Mouse (Mus musculus) left cerebral cortex, postnatal 10 days (tissue): ENCODE measurements at regions not wholly inside any gene's neighbourhood (a gene's known extent, or its start where the extent isn't known, plus 50 kb on each side); places are given as distances from the start of the nearest gene placed in this dataset.

Experiments
- DNase-seq, 2 experiments: peaks; one replicate each; pipeline ENCODE4 v3.0.0; 2021 to 2022; ENCODE audit warnings: low spot score in 2 of 2, mixed read lengths in 1 of 2; ENCODE audit errors: extremely low spot score in 1 of 2
- intact Hi-C: fragments of 180-260 bp; cut with DNase I; formaldehyde crosslinking; loops from one replicate; pipeline ENCODE4 v1.15.1; 2025

DNA sequence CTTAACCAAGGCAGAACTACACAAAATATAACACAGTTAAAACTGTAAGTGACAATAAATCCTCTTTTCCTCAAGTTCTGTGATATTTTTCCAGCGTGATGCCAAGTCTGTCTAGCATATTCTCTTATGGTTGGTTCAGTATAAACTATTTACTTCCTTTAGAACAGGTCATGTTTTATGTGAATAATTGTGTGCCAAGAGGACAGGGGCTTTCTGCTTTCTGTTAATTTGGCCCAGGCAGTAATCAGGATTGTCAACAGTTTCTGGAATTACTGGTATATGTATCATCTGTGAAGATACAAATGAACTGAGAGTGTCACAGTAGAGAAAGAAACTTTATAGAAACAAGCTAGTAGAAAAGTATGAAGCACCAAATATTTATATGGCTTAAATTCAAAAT is 1039.5 kb upstream of the Adcyap1 start:
- no peak for DNase-seq
- intact Hi-C loops, result no loop called here

- intact Hi-C loops, result no loop called here
These were observed 1013.1 kb upstream of the Adcyap1 start for GRCm38 (mm10) chr17:92185740-92186139.

DNA sequence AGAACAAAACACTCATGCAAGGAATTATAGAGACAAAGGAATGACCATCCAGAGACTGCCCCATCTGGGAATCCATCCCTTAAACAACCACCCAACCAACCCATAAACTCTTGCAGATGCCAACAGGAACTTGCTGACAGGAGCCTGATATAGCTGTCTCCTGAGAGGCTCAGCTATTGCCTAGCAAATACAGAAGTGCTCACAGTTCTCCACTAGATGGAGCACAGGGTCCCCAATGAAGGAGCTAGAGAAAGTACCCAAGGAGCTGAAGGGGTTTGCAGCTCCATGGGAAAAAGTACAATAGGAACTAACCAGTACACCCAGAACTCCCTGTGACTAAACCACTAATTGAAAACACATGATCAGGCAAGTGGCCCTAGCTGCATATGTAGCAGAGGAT is 988.1 kb upstream of the Adcyap1 start:
- intact Hi-C loops, result no loop called here
- DNase-seq, result peak in 1 of 2 experiments; percentile 1

More at GRCm38 (mm10) chr17:92185740-92186139, 1013.1 kb upstream of the Adcyap1 start:
- no peak for DNase-seq

DNA sequence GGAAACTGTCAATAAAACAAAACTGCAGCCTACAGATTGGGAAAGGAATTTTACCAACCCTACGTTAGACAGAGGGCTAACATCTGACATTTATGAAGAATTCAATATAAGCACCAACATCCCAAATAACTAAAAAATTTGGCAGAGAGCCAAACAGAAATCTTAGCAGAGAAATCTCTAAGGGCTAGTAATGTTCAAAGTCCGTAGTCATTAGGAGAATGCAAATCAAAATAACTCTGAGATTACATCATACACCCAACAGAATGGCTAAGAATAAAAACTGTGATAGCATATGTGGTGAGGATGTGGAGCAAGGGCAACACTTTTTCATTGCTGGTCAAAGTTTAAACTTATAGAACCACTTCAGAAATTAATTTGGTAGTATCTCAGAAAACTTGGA is 982.4 kb upstream of the Adcyap1 start:
- no peak for DNase-seq
- intact Hi-C loops, result no loop called here
